Mouse (Mus musculus): ENCODE results near the gene Krt6b.
"Not testable (repeated sequence)": the region's sequence is repeated elsewhere in the genome, so short reads cannot be mapped to it uniquely, and the experiment has no call there.

Gene Krt6b

DNA sequence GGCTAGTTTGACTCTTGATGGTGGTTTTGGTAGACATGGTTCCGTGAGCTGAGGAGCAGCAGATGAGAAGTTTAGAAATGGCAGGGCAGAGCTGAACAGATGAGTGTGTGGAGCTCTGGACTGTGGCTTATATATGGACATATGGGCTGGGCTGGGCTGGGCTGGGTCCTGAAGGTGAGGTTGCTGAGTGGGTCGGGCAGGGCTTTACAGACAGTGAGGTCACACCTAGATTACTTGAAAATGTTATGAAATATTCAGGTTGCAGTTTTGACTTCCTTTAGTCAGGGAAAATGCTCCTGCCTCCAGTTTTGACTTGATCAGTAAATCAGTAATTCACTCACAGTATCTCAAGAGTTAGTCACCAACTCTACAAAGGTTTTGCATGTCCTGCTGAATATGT, at the start of gene Krt6b:
Krt6b (minus strand) TSS at position 101 of the 400 bp plus-strand sequence.
- DNase-seq (ENCODE audit: low spot score in 2 of 2), result no peak

DNA sequence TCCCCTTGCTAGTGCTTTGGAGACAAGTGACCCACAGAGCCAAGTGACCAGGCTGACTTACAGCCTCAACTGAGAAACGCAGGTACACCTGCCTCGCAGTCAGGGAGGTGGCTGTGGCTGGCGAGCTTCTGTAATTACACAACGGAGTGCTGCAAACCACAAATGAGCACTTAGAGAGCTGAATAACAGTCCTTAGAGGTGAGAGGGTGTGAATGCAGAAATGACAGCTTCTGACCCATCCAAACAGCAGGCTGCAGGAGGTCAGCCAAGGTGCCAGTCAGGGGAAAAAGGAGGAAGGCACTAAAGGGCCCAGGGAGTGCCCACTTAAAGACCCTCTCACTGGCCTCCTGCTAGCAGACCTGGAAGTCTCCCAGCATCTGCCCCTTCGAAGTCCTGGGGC, 44.6 kb upstream of the Krt6b start:
- no peak for DNase-seq (ENCODE audit: low spot score in 2 of 2)

DNA sequence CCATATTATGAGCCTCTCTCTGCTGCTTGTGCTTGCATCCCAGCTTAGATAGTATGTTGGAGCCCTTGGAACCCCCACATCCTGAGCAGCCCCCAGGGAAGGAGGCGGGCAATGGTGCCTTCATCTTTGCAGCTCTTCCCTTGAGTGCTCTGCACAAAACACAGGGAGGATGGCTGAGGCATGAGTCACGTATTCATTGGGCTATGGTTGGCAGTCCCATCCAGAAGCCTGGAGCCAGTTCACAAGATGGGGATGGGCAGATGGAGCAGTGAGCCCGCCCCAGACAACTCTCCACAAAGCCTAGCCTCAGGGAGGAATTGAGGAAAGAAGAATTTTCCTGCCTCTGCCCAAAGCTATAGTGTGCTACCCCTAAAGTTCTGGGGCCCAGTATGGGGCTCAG, 35.7 kb upstream of the Krt6b start:
- DNase-seq (ENCODE audit: low spot score in 2 of 2), result no peak

DNA sequence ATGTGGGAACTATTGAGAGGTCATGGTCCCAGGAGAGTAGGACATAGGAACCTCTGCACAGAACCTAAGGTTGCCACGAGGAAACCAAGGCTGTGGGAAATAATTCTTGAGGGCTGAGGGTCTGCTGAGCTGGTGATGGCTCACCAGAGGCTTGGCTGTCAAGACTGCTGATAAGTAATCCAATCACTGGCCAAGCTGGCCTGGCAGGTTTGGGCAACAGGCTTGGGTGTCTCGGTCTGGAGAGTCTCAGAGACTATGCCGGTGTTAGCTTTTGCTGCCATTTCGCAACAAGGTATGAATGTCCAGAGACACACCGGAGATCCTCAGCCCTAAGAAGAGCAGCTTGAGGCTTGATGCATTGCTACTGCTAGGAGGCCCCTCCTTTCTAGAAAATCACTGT, 34.3 kb upstream of the Krt6b start:
- DNase-seq (ENCODE audit: low spot score in 2 of 2), result no peak

DNA sequence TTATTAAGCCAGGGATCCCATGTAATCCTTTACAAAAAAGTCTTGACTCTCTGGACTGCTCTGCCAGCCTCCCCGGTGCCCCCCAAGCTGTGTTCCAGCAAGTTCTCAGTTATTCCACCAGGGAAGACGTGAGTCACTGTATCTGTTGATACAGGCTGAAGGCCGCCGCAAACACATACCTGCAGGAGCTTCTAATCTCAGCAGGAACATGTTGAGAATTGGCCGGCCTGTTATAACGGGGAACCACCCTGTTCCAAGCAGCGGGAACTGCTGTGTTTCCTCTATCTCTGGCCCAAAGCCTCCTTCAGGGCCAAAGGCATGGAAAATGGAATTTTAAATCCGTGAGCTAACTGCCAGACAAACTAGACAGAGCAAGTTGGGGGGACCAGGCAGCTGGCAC, 33.6 kb upstream of the Krt6b start:
- no peak for DNase-seq (ENCODE audit: low spot score in 2 of 2)

DNA sequence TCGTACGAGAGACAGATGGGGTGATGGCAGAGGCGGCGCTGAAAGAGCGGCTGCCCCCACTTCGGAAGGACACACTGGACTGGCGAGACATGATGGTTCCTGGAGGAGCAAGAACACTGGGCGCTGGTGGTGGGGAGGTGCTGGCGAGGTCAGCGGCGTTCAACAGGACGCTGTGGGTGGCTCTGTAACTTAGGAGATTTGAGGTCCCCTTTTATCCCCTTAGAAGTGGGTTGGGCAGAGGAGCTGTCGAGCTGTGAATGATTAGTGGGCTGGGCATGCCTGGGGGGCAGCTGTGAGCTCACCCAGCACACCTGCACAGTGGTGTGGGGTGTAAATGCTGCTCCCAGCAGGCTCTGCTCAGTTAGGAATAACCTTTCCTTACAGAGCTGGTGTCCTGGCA, 32.6 kb upstream of the Krt6b start, which contains the start of gene Krt5:
Krt5 (minus strand) TSS at position 179 of the 400 bp plus-strand sequence.
- no peak for DNase-seq (ENCODE audit: low spot score in 2 of 2)

DNA sequence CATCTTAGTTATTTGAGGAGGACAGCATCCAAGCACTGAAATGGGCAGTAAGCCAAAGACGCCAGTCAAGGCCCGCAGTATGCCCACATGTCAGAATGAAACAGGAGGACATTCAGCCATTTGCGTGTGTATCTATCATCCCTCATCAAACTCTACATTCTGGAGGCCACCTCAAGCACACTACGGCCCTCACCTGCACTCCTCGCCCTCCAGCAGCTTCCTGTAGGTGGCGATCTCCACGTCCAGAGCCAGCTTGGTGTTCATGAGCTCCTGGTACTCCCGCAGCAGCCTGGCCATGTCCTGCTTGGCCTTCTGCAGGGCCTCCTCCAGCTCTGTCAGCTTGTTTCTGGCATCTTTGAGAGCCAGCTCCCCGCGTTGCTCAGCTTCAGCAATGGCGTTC, 28.6 kb upstream of the Krt6b start:
- no peak for DNase-seq (ENCODE audit: low spot score in 2 of 2)

DNA sequence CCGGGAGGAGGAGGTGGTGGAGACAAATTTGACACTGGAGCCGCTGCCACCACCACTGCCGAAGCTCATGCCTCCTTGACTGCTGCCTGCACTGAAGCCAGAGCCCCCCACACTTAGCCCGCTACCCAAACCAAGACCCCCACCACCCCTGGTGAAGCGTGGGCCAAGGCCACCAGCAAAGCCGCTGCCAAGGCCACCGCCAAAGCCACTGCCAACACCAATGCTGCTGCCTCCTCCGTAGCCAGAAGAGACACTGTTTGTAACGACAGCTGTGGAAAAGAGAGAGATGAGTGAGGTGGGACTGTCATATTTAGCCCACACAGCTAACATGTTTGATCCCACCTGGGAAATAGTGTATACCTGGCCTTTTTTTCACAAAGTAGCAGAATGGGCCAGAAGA, 27.4 kb upstream of the Krt6b start:
- no peak for DNase-seq (ENCODE audit: low spot score in 2 of 2)

DNA sequence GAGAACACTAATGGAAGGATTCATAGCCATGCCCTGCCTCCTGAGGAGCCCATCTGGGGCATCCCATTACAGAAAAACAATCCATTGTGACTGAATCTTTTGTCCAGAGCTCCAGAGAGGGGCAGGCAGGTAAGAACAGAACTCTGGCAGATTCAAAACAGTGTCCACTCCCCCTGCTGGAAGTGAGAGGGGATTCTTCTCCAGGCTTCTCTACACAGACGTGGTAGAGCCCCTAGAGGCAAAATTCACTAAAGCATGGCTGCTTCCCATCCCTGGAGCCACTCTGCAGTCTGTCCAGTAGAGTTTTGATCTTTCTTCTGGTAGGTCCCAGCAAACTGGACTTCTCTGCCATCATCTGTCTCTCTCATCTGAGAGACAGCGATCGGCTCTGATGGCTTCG, 24.0 kb upstream of the Krt6b start:
- DNase-seq (ENCODE audit: low spot score in 2 of 2), result no peak

DNA sequence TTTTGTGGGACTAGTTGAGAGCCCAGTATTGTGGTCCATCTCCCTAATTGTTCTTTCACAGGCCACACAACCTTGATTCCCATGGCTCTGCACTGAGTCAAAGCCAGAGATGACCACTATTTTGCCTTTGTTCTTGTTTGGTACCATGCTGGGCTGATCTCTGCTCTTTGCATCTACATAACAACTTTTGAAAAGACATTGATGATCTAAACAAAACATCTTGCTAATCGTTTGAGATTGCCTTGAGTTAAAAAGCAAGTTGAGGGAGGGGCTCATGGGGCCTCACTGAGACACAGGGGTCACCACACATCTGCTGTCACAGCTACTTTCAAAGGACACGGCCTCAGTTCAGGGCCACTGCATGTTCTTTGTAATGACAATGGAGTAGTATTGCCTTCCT, 22.3 kb upstream of the Krt6b start:
- DNase-seq (ENCODE audit: low spot score in 2 of 2), result no peak

DNA sequence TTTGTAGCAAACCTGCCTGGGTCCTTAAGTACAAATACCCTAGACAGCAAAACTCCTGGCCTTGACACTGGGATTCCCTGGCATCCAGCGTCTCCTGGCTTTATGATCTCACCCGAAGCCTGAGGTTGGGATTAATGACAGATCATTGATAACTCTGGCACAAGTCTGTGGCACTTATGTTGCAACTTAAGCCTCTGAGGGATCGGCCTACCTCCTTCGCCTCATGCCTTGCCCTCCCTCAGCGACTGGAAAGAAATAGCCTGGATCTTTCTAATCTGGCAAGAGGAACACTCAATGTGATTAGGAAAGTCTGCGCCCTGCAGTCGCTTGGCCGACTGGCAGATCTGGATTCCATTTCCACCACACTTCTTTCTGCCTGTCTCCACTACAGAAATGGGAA, 19.8 kb upstream of the Krt6b start:
- DNase-seq (ENCODE audit: low spot score in 2 of 2), result no peak

DNA sequence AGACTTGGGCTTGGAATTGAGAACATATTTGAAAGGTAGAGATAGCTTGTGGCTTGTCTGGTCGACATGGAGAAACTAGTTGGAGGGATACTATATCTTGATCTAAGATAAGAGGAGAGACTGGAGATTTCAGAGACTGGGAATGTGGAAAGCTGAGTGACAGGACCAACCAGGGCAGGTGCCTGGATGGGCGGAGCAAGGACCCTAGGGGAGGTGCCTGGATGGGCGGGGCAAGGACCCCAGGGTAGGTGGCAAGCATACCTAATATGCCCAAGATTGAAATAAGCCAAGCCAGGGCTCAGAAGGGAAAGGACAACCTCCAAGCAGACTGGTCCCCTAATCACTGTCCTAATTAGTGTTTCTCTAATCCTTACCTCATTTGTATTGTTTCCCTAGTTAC, 19.1 kb upstream of the Krt6b start:
- DNase-seq (ENCODE audit: low spot score in 2 of 2), result no peak

DNA sequence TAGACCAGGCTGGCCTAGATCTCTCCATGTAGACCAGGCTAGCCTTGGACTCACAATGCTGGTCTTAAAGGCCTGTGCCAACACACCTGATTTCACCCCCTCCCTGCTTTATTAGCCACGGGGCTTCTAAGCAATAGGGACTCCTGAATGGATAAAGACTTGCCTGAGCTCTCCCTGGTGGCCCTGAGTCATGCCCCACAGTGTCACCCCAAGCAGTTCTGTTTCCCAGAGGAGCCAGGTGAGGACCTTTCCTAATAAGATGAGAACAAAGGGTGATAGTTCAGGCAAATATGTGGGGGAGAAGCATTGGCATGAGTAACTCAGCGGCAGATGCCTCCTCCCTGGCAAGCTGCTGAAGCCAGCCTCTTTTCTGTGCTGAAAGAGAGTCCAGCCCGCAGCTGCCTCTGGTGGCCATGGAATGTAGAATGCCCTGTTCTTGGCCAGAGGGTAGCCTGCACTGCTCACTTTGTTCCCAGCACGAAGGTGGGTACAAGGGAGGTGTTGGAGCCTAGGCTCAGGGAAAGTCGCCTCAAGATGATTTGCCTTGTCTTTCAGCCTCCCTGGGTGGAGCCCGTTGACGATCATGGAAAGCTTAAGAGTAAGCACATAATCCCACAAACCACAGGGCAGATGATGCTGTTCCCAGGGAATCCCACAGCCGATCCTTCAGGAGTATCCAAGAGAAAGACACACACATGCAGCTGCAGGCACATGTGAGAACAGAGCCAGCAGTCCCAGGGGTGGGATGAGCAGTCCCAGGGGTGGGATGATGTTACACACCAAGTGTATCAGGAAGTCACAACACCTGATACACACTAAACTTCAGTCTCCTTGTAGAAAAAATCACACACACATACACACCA, 17.5 kb upstream of the Krt6b start:
- DNase-seq (ENCODE audit: low spot score in 2 of 2), result no peak

DNA sequence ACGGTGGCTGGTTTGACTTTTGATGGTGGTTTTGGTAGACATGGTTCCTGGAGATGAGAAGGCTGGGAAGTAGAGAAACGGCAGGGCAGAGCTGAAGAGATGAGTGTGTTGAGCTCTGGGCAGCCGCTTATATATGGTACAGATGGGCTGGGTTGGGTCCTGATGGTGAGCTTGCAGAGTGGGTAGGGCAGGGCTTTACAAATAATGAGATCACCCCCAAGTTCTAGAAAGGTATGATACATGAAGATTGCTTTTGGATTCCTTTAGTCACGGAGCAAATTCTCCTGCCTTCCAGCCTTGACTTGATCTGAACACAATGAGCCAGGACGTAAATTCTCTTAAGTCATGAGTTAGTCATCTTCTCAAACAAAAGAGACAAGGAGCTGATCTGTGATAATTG, 14.1 kb upstream of the Krt6b start, which contains the start of gene Krt6a:
Krt6a (minus strand) TSS at position 101 of the 400 bp plus-strand sequence.
- no peak for DNase-seq (ENCODE audit: low spot score in 2 of 2)

DNA sequence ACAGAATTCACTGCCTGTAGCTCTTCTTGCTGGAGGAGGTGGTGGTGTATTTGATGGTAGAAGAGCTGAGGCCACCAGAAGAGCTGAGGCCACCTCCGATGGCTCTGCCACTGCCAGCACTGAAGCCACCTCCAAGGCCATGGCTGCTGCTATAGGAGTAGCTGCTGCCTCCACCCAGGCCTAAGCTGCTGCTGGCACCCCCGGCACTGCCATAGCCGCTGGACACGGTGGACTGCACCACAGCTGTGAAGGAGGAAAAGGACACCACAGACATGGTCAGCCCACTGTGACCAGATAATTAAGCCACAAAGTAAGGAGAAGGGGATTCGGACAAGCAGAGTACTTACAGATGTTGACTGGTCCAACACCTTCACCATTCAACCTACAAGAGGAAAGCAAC, 10.4 kb upstream of the Krt6b start:
- not testable (repeated sequence) for DNase-seq (ENCODE audit: low spot score in 2 of 2)

DNA sequence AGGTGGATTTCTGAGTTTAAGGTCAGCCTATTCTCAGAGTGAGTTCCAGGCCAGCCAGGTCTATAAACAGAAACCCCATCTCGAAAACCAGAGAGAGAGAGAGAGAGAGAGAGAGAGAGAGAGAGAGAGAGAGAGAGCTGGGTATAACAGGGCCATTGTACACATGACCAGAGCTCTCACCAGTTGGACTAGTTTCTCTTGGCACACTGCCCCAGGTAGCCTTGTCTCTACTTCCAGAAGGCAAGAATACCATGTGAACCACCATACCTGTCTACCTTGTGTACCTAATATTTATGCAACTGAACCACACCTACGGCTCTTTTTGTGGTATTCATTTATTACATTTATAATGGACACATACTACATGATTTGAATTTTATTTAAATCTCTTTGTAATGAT, 8.1 kb upstream of the Krt6b start:
- no peak for DNase-seq (ENCODE audit: low spot score in 2 of 2)

DNA sequence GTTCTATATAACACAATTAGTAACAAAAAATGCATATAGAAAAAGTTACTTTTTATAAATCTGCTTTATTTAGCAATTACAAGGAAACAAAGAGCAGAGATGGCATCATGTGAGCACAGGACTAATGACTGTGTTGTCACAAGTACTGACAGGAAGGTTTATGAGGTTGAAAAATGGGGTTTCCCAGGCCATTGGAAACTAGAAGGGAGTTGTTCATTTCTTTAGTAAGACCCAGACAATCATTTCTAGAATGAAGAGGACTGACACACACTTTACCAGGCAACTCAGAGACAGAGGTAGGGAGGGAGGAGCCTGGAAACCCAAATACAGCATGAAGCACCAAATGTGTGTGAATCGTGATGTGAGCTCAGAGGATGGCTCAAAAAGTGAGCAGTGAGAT, 4.1 kb downstream of the Krt6b start:
- no peak for DNase-seq (ENCODE audit: low spot score in 2 of 2)

DNA sequence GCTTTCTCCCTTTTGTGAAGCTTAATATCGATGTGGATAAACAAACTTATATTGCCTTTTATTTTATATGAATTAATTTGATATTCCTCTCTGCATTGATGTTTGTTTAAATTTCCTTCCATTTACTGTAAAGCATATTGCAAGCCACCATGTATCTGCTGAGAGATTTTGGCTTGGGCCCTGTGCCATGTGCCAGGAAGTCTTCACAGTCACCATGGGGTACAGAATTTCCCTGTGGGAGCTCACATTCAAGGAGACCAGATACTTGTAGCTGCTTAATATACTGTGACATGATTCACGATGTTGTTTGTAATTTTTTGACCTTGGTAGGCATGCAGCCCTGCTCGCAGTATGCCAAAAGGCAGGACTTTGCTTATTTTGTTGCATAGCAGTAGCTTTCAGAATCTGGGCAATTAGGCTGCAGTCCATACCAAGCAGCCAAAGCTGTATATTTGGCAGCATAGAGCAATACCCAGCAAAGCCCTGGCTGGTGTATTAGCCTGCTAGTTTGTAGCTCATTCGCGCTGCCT, 27.3 kb downstream of the Krt6b start:
- no peak for DNase-seq (ENCODE audit: low spot score in 2 of 2)

DNA sequence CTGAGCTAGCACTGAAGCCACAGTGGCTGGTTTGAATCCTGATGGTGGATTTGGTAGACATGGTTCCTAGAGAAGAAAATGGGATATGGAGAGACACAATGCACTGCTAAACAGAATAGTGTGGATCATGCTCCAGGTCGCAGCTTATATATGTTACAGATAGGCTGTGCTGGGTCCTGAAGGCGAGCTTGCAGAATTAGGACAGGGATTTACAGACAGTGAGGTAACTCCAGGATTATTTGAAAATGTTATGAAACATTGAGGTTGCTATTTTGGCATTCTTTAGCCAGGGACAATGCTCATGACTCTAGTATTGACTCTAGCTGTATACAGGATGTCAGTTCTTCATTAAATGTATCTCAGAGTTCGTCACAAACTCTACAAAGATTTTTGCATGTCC, 32.8 kb downstream of the Krt6b start, which contains the start of gene Gm5478:
Gm5478 (minus strand) TSS at position 101 of the 400 bp plus-strand sequence.
- no peak for DNase-seq (ENCODE audit: low spot score in 2 of 2)

DNA sequence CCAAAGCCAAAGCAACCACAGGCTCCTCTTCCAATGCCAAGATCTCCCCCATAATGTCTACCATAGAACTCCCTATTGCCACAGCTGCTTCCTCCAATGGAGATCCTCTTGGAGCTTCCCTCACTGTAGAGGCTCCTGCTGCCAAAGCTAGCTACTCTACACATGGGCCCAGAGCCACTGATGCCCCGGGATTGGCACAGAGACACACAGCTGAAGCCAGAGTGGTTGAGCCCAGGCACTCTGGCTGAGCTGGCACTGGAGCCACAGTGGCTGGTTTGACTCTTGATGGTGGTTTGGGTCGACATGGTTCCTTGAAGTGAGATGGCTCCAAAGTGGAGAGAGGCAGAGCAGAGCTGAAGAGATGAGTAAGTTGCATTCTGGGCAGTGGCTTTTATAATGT, 52.2 kb downstream of the Krt6b start, which contains the start of gene Gm5414:
Gm5414 (minus strand) TSS at position 305 of the 400 bp plus-strand sequence.
- DNase-seq (ENCODE audit: low spot score in 2 of 2), result no peak
